Mouse (Mus musculus): ENCODE results near the gene Brap. TPM values are rescaled to one million over a fixed set of nuclear protein-coding genes. Genes with fewer than 3 reads are reported as not detected.
A peak's percentile ranks its signal among the peaks of the same experiment; 100 is the strongest.
"Not testable (repeated sequence)": the region's sequence is repeated elsewhere in the genome, so short reads cannot be mapped to it uniquely, and the experiment has no call there.

Brap gene
- total RNA-seq, 2 experiments from 2014 or later, result 52.8 to 54.4 TPM

- no peak for DNase-seq (ENCODE audit: low spot score in 2 of 2)
Measured at GRCm38 (mm10) chr5:121667067-121667466, 6.7 kb downstream of the Brap start.

- no peak for DNase-seq (ENCODE audit: low spot score in 2 of 2)
Measured at GRCm38 (mm10) chr5:121668411-121668810, 8.0 kb downstream of the Brap start.

- DNase-seq (ENCODE audit: low spot score in 2 of 2), result no peak
Measured at GRCm38 (mm10) chr5:121670412-121670811, 10.0 kb downstream of the Brap start.

GRCm38 (mm10) chr5:121682250-121682649 lies 21.9 kb downstream of the Brap start:
- DNase-seq (ENCODE audit: low spot score in 2 of 2), result no peak

- no peak for DNase-seq (ENCODE audit: low spot score in 2 of 2)
Measured at GRCm38 (mm10) chr5:121685495-121685894, 25.1 kb downstream of the Brap start.

GRCm38 (mm10) chr5:121686113-121686898 lies 25.9 kb downstream of the Brap start:
- DNase-seq (ENCODE audit: low spot score in 2 of 2), result no peak

- no peak for DNase-seq (ENCODE audit: low spot score in 2 of 2)
Measured at GRCm38 (mm10) chr5:121690482-121691211, 30.3 kb downstream of the Brap start.

- DNase-seq (ENCODE audit: low spot score in 2 of 2), result not testable (repeated sequence)
Measured at GRCm38 (mm10) chr5:121691436-121691835, 31.1 kb downstream of the Brap start.

- DNase-seq (ENCODE audit: low spot score in 2 of 2), result no peak
Measured at GRCm38 (mm10) chr5:121692897-121693296, 32.5 kb downstream of the Brap start.

GRCm38 (mm10) chr5:121696761-121697160 lies 36.4 kb downstream of the Brap start:
- DNase-seq (ENCODE audit: low spot score in 2 of 2), result no peak

GRCm38 (mm10) chr5:121699891-121700290 lies 39.5 kb downstream of the Brap start:
- no peak for DNase-seq (ENCODE audit: low spot score in 2 of 2)

- DNase-seq (ENCODE audit: low spot score in 2 of 2), result no peak
Measured at GRCm38 (mm10) chr5:121700496-121700895, 40.1 kb downstream of the Brap start.

- no peak for DNase-seq (ENCODE audit: low spot score in 2 of 2)
Measured at GRCm38 (mm10) chr5:121701111-121701769, 40.9 kb downstream of the Brap start.

- no peak for DNase-seq (ENCODE audit: low spot score in 2 of 2)
Measured at GRCm38 (mm10) chr5:121703341-121703740, 43.0 kb downstream of the Brap start.

- no peak for DNase-seq (ENCODE audit: low spot score in 2 of 2)
Measured at GRCm38 (mm10) chr5:121704512-121705248, 44.3 kb downstream of the Brap start.

GRCm38 (mm10) chr5:121710402-121710801 lies 50.0 kb downstream of the Brap start:
- DNase-seq (ENCODE audit: low spot score in 2 of 2), result no peak

- DNase-seq (ENCODE audit: low spot score in 2 of 2), result no peak
Measured at GRCm38 (mm10) chr5:121710851-121711173, 50.4 kb downstream of the Brap start.

- peak; percentile 69 to 76 for DNase-seq (ENCODE audit: low spot score in 2 of 2)
Measured at GRCm38 (mm10) chr5:121711174-121711927, 51.0 kb downstream of the Brap start, which contains the start of gene Atxn2. Gene Atxn2 (plus strand): TSS chr5:121711337.

GRCm38 (mm10) chr5:121711928-121712231 lies 51.5 kb downstream of the Brap start:
- no peak for DNase-seq (ENCODE audit: low spot score in 2 of 2)

GRCm38 (mm10) chr5:121712232-121712933 lies 52.0 kb downstream of the Brap start:
- peak in 1 of 2 experiments; percentile 38 for DNase-seq (ENCODE audit: low spot score in 2 of 2)

Data from adrenal gland, postnatal 4 days (tissue).